Mouse (Mus musculus) heart, embryonic 10.5 days (tissue): ENCODE results near the gene Apba1. TPM values are rescaled to one million over a fixed set of nuclear protein-coding genes. Genes with fewer than 3 reads are reported as not detected.

Experiments used
- DNase-seq: peaks from one replicate; pipeline ENCODE4 v3.0.0-alpha.2; 2017; ENCODE audit warnings: low spot score
- H3K27ac ChIP-seq: fragments of 300-500 bp; sonication (generic); 2 replicates; pipeline ENCODE4 v1.5.1; 2016; ENCODE audit warnings: mild to moderate bottlenecking
- H3K27me3 ChIP-seq: fragments of 300-500 bp; sonication (generic); 2 replicates; pipeline ENCODE4 v1.6.1; 2016; ENCODE audit warnings: mild to moderate bottlenecking; ENCODE audit not compliant: poor library complexity, insufficient read depth, severe bottlenecking
- H3K36me3 ChIP-seq: fragments of 300-500 bp; sonication (generic); 2 replicates; pipeline ENCODE4 v1.6.1; 2016; ENCODE audit warnings: mild to moderate bottlenecking, moderate library complexity
- H3K4me1 ChIP-seq: fragments of 300-500 bp; sonication (generic); 2 replicates; pipeline ENCODE4 v1.6.1; 2016; ENCODE audit warnings: mild to moderate bottlenecking
- H3K4me3 ChIP-seq: fragments of 300-500 bp; sonication (generic); 2 replicates; pipeline ENCODE4 v1.5.1; 2016; ENCODE audit warnings: mild to moderate bottlenecking, moderate library complexity
- H3K9me3 ChIP-seq: fragments of 300-500 bp; sonication (generic); 2 replicates; pipeline ENCODE4 v1.6.1; 2016; ENCODE audit warnings: mild to moderate bottlenecking, moderate library complexity
- WGBS: fragments of 180-500 bp; shearing (Covaris S2); methylation state at CpG from one replicate; pipeline ENCODE4 v1.1.7; 2016; 5-methylcytosine and 5-hydroxymethylcytosine counted together
- polyA plus RNA-seq: library from polyadenylated mRNA; unstranded; fragments of >200 nt; fragmentation: Nextera tagmentation; extraction: Ambion mirVana; gene quantifications from 2 replicates; pipeline ENCODE4 v1.2.1, GENCODE M21; 2016

Gene Apba1
- polyA plus RNA-seq, 1 experiment from 2014 or later: 0.28 TPM

DNA sequence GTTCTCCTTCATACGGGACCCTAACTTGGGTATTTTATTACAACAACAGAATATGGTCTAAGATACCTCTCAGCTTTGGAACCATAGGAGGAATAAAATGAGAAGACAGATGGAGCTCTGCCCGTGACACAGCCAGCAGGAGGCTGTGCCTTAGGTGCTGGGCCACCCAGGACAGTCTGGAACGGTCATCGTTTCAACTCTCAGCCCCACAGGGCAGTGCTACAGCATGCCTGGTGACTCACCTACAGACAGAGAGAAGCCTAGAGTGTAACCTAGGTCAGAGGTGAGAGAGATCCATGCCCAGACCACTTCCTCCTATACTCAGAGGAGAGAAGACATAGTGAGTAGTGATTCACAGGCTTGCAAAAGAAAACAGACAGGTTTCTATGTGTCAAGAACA lies 21.4 kb downstream of the Apba1 start:
- no peak for DNase-seq
- WGBS: 66% methylated on average over 4 of the region's 4 CpGs
- Histone ChIP-seq H3K4me3 (no peak overlapping the region), H3K36me3 (no peaks in the 10 kb centered on the region), H3K9me3 (no peaks in the 10 kb centered on the region), H3K27ac (no peak overlapping the region), H3K27me3 (no peaks in the 10 kb centered on the region), H3K4me1 (peaks cover 11% of the 10 kb centered on the region)

- Histone ChIP-seq H3K4me1 (peaks cover 11% of the 10 kb centered on the region), H3K27me3 (no peaks in the 10 kb centered on the region), H3K4me3 (peak overlapping the region; percentile 15; the same call in 1 of the 2 replicates), H3K27ac (no peak overlapping the region), H3K9me3 (no peaks in the 10 kb centered on the region), H3K36me3 (no peaks in the 10 kb centered on the region)
- WGBS: 10% methylated on average over 9 of the region's 9 CpGs
- DNase-seq: no peak
Measured at GRCm38 (mm10) chr19:23781968-23782367, 23.3 kb downstream of the Apba1 start.

DNA sequence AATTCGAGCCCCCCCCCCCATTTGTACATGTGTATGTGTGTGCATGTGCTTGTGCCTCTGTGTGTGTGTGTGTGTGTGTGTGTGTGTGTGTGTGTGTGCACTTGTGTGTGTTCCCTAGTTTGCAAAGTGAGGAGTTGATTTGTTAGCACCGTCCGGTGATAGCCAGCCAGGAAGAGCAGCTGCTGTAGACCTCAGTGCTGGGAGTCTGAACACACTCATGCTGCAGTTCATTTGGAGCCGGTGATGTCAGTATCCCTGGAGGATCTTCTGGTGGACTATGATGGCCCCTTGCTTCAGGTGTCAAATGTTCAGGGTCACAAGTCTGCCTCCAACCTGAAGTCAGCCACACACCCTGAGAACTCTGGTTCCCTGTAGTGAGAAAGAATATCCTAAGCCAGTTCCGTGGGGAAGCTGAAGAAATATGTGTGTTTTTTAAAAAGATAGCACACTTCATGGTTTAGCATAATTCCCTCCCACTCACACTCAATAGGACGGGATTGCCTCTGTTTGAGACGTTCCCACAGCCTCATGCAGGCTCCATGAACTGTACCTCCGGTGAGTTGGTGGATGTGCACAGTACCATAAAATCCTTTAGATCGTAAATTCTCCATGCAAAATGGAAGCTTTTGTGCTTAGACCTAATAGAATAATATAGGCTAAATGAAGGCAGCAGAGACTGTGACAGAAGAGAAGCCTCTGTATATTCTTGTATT lies 29.9 kb downstream of the Apba1 start:
- Histone ChIP-seq H3K27me3 (no peaks in the 10 kb centered on the region), H3K4me1 (0 out of 2 replicates have a peak, but pooled peaks cover 7% of the 10 kb centered on the region), H3K4me3 (no peak overlapping the region), H3K9me3 (no peaks in the 10 kb centered on the region), H3K36me3 (no peaks in the 10 kb centered on the region), H3K27ac (no peak overlapping the region)
- no peak for DNase-seq
- WGBS: 78% methylated on average over 9 of the region's 9 CpGs

DNA sequence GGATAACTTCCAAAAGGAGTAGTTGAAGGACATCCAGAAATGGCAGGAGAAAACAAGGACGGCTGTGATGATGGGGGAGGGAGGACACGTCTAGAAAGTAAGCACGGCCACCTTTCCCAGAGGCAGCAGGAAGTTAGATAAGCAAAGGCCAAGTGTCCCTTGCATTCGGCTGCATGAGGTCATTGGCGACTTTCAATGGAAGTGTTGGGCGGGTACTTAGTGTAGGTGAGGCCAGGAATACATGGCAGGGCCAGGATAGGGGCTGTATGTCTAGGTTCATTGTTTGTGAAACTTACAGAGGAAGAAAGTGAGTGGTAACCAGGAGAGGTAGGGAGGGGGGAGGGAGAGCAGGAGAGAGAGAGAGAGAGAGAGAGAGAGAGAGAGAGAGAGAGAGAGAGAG lies 33.0 kb downstream of the Apba1 start:
- Histone ChIP-seq H3K4me3 (no peak overlapping the region), H3K36me3 (no peaks in the 10 kb centered on the region), H3K27ac (no peak overlapping the region), H3K9me3 (no peaks in the 10 kb centered on the region), H3K27me3 (no peaks in the 10 kb centered on the region), H3K4me1 (peaks cover 14% of the 10 kb centered on the region; the same call in 1 of the 2 replicates)
- DNase-seq: no peak
- WGBS: 27% methylated on average over 6 of the region's 6 CpGs

- Histone ChIP-seq H3K9me3 (no peaks in the 10 kb centered on the region), H3K27ac (no peak overlapping the region), H3K36me3 (no peaks in the 10 kb centered on the region), H3K4me3 (no peak overlapping the region), H3K4me1 (peaks cover 14% of the 10 kb centered on the region; the same call in 1 of the 2 replicates), H3K27me3 (no peaks in the 10 kb centered on the region)
- DNase-seq: no peak
- WGBS: 83% methylated on average over 6 of the region's 6 CpGs
Measured at GRCm38 (mm10) chr19:23792559-23792958, 33.9 kb downstream of the Apba1 start.

GRCm38 (mm10) chr19:23794491-23794890 lies 35.8 kb downstream of the Apba1 start:
- no peak for DNase-seq
- no peaks in the 10 kb centered on the region for H3K9me3 ChIP-seq
- no peak overlapping the region for H3K27ac ChIP-seq
- H3K27me3 ChIP-seq: no peaks in the 10 kb centered on the region
- WGBS: 52% methylated on average over 3 of the region's 3 CpGs
- H3K36me3 ChIP-seq: no peaks in the 10 kb centered on the region
- no peak overlapping the region for H3K4me3 ChIP-seq
- H3K4me1 ChIP-seq: peaks cover 14% of the 10 kb centered on the region; the same call in 1 of the 2 replicates

DNA sequence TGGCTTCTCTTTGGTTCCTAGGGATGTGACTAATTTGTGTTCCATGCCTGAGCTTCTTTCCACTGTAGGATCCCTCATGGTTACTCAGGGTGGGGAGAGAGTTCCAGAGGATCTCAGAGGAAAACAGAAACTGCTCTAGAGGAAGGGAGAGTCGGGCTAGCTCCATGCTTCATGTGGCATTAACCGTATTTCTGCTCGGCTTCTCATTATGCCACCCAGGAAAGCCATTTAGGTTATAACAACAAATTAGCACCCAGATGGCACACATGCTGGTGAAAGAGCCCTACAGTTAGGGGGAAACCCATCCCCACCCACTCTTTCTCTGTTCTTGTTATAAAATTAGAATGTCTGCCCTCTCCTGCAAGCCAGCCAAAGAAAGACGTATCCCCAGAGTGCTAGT lies 36.5 kb downstream of the Apba1 start:
- Histone ChIP-seq H3K4me1 (peaks cover 14% of the 10 kb centered on the region; the same call in 1 of the 2 replicates), H3K9me3 (no peaks in the 10 kb centered on the region), H3K4me3 (no peak overlapping the region), H3K27ac (no peak overlapping the region), H3K36me3 (no peaks in the 10 kb centered on the region), H3K27me3 (no peaks in the 10 kb centered on the region)
- no peak for DNase-seq
- 69% methylated on average over 4 of the region's 4 CpGs for WGBS

DNA sequence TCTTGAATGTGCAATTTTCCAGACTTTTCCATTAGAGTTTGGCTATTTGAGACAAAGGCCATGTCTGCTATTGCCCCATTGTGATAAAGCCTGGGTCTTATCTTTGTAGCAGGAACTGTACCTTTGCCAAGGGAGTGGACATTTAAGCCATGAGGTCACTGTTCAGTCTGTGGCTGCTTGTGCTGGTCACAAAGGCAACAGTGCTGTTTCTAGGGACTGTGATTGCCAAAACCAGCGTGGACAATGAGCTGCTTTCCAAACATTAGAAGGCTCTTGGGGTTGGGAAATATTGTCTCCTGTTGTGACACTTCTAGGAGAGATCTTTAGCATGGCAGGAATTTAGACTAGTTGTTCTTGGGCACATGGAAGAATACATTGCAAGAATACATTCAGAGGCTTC lies 42.5 kb downstream of the Apba1 start:
- H3K27me3 ChIP-seq: no peaks in the 10 kb centered on the region
- H3K9me3 ChIP-seq: no peaks in the 10 kb centered on the region
- WGBS: 35% methylated on average over 1 of the region's 1 CpGs
- no peak for DNase-seq
- H3K4me1 ChIP-seq: no peaks in the 10 kb centered on the region; the same call in 1 of the 2 replicates
- no peaks in the 10 kb centered on the region for H3K36me3 ChIP-seq
- no peak overlapping the region for H3K27ac ChIP-seq
- H3K4me3 ChIP-seq: no peak overlapping the region

DNA sequence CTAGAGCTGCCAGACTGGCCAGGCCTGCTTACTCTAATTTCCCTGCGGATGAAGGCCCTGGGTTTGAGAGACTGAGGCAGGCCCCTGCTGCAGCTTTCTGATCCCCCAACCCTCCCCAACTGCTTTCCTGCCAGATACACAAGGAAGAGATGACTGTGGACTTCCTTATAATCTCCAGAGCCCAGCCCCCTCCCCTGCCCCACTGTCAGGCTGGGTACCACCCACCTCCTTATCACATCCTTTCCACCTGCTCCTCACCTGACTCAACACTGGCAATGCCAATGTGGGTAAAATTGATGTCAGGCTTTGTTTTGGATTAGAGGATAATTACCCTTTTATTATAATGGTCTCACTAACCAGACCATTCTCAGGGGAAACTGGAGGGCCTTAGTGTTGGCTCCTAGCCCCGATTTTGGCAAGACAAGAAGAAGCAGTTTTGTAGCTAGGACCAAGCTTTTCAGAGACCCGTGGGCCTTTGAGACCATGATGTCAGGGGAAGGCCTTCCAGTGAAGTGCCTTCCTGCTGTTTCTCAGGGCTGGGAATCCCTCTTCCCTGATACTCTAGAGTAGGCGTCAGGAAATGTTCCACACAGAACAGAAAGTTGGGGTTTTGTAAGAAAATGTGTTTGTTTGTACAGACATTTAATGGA lies 44.7 kb downstream of the Apba1 start:
- WGBS: 69% methylated on average over 4 of the region's 4 CpGs
- no peaks in the 10 kb centered on the region for H3K9me3 ChIP-seq

GRCm38 (mm10) chr19:23806796-23807195 lies 48.1 kb downstream of the Apba1 start:
- Histone ChIP-seq H3K4me3 (no peak overlapping the region), H3K27me3 (no peaks in the 10 kb centered on the region), H3K4me1 (peaks cover 12% of the 10 kb centered on the region), H3K36me3 (no peaks in the 10 kb centered on the region), H3K9me3 (no peaks in the 10 kb centered on the region), H3K27ac (no peak overlapping the region)
- 45% methylated on average over 6 of the region's 6 CpGs for WGBS
- DNase-seq: no peak

More for the DNA sequence above, 44.7 kb downstream of the Apba1 start:
- no peak for DNase-seq
- Histone ChIP-seq H3K4me1 (peaks cover 12% of the 10 kb centered on the region), H3K27me3 (no peaks in the 10 kb centered on the region), H3K27ac (no peak overlapping the region), H3K36me3 (no peaks in the 10 kb centered on the region), H3K4me3 (no peak overlapping the region)

DNA sequence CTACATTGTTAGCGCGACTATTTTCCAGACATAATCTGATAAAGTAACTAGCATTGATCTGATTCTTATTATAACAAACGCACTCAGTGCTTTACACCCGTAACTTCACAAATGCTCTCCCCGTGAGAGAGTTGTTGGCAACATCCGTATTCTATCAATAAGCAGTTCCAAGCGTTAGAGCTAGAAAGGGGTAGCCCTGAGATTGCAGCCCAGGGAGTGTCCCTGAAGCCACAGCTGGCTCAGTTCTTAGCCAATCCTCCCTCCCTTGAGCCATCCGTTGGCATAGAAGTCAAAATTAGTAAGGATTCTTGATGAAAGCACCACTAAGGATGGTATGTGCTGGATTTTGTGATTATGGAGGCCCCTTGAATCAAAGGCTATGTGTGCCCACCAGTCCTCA lies 48.7 kb downstream of the Apba1 start:
- H3K4me1 ChIP-seq: peaks cover 12% of the 10 kb centered on the region
- 60% methylated on average over 8 of the region's 8 CpGs for WGBS
- no peaks in the 10 kb centered on the region for H3K27me3 ChIP-seq

GRCm38 (mm10) chr19:23809236-23809635 lies 50.5 kb downstream of the Apba1 start:
- Histone ChIP-seq H3K36me3 (no peaks in the 10 kb centered on the region), H3K4me3 (no peak overlapping the region), H3K4me1 (peaks cover 16% of the 10 kb centered on the region), H3K9me3 (no peaks in the 10 kb centered on the region), H3K27ac (no peak overlapping the region), H3K27me3 (no peaks in the 10 kb centered on the region)
- WGBS: 81% methylated on average over 1 of the region's 1 CpGs
- DNase-seq: no peak

More for the DNA sequence above, 48.7 kb downstream of the Apba1 start:
- DNase-seq: no peak
- H3K4me3 ChIP-seq: no peak overlapping the region
- no peak overlapping the region for H3K27ac ChIP-seq
- no peaks in the 10 kb centered on the region for H3K36me3 ChIP-seq
- H3K9me3 ChIP-seq: no peaks in the 10 kb centered on the region

DNA sequence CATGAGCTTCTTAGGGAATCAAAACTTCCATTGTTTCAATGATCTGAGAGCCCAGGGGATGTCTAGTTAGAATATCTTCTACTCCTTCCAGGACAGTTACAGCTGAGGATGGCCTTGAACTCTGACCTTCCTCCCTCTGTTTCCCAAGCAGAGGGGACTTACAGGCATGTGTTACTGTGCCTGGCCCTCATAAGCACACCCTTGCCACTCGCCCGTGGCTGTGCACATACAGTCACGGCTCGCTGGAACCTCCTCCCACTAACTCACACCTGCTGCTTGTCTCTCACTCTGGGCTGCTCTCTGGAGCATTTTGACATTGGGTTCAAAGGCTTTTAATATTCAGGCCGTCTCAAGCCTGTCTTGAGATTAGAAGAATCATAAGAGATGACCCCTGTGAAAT lies 51.8 kb downstream of the Apba1 start:
- WGBS: 84% methylated on average over 5 of the region's 5 CpGs
- Histone ChIP-seq H3K27ac (no peak overlapping the region), H3K27me3 (no peaks in the 10 kb centered on the region), H3K4me1 (peaks cover 17% of the 10 kb centered on the region), H3K4me3 (no peak overlapping the region), H3K9me3 (no peaks in the 10 kb centered on the region), H3K36me3 (no peaks in the 10 kb centered on the region)
- no peak for DNase-seq
